Mouse (Mus musculus) left cerebral cortex, adult 2 months (tissue): ENCODE measurements around the gene Brf1. TPM values are rescaled to one million over a fixed set of nuclear protein-coding genes. Genes with fewer than 3 reads are reported as not detected.

ENCODE experiments used
- DNase-seq, 2 experiments: peaks; one replicate each; pipeline ENCODE4 v3.0.0; 2021 to 2022; ENCODE audit warnings: low spot score in 2 of 2, mixed read lengths in 1 of 2; ENCODE audit errors: extremely low spot score in 1 of 2
- H3K27ac ChIP-seq: fragments of 200-600 bp; 2 replicates; pipeline ENCODE4 v1.8.1; 2022
- H3K4me3 ChIP-seq: fragments of 200-600 bp; 2 replicates; pipeline ENCODE4 v1.8.1; 2022
- CTCF ChIP-seq: fragments of 200-600 bp; IDR thresholded peaks from 2 replicates; pipeline ENCODE4 v1.8.1; 2022; ENCODE audit warnings: antibody characterized with exemption, mild to moderate bottlenecking, moderate library complexity
- intact Hi-C: fragments of 180-260 bp; cut with DNase I; formaldehyde crosslinking; loops from one replicate; pipeline ENCODE4 v1.15.1; 2025
- total RNA-seq, 2 experiments: library from RNA; stranded (reverse); gene quantifications; 2 replicates each; pipeline ENCODE4 v1.2.3; 2021

Brf1 gene
- total RNA-seq, 2 experiments from 2014 or later = 45.6 to 46.6 TPM

DNA sequence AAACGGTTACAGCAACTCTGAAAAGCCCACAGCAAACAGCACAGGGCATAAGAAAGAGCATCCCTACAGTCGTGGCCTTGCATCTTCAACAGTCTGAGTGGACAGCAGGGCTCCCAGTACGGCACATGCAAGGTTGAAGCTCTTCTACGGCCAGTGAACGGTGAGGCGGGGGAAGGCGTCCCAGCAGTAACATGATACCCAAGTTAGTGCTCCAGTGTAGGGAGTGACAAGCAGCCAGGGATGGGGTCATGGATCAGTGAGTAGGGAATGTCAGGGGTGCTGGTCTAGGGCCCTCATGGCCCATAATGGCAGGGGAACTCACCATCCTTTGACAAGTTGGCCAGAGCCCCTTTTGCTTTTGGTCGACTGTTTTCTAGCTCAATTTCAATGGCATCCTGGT, 31.6 kb downstream of the Brf1 start:
- intact Hi-C loops = no loop called here
- DNase-seq = no peak
- Histone ChIP-seq H3K4me3 (no peak overlapping the region), H3K27ac (no peak overlapping the region)
- no peak for TF ChIP-seq CTCF

DNA sequence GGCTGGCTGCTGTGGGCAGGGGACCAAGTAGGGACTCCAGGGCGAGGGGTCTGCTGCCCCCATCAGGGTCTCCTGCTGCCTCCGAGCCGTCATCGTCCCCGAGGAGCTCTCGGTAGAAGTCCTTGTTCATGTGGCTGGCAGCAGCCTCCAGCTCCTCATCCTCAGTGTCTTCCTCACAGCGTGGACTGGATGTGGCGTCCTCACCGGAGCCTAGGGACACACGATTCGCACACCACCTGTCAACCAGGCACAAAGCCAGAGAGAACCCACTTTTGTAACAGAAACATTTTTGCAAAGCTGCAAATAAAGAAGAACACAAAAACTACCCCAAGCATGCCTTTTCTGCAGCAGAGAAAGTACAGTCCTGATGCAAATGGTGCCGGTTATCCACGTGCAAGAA, 34.7 kb downstream of the Brf1 start:
- Histone ChIP-seq H3K27ac (0 out of 2 replicates have a peak overlapping the region, but pooled peaks have one; percentile 2), H3K4me3 (no peak overlapping the region)
- intact Hi-C loops = no loop called here
- TF ChIP-seq CTCF = no peak
- DNase-seq = no peak

DNA sequence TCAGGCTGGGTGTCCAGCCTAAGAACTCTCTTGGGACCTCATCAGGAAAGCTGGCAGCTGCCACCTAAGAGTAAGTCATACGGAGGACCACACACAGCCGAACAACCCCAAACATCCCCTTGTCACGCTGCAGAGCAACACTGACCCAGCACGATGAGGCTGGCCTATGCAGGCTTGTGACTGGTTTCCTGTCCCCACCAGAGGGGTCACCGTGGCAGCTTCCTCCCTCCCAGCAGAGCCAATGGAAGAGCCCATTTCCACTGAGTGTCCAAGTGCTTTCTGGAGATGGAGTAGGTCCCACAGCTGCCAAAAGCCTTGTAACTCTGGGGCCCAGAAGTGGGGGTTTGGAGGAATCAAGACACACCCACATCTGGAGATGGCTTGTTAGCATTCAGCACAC, 38.6 kb downstream of the Brf1 start:
- intact Hi-C loops = no loop called here
- DNase-seq = no peak
- no peak for TF ChIP-seq CTCF
- Histone ChIP-seq H3K4me3 (no peak overlapping the region), H3K27ac (peak overlapping the region; percentile 47; the same call in 1 of the 2 replicates)

DNA sequence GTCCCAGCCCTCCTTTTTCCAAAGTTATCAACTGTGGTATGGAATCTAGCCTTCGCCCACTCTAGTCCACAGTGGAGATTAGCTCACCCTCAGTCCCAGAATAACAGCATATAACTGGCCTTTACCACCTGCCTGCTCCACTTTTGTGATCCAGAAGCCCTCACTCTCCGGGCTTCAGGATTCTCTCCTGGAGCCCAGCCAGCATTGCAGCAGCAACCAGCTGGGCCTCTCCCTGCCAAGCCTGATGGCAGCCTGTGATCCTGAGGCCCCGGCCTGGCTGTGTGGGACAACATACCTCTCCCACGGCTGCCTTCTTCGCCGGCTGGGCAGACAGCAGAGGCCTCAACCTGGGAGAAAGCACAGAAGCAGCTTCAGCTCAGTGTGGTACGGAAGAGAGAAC, 39.1 kb downstream of the Brf1 start:
- intact Hi-C loops = no loop called here
- DNase-seq = no peak
- no peak for TF ChIP-seq CTCF
- Histone ChIP-seq H3K4me3 (no peak overlapping the region), H3K27ac (peak overlapping the region; percentile 47; the same call in 1 of the 2 replicates)

DNA sequence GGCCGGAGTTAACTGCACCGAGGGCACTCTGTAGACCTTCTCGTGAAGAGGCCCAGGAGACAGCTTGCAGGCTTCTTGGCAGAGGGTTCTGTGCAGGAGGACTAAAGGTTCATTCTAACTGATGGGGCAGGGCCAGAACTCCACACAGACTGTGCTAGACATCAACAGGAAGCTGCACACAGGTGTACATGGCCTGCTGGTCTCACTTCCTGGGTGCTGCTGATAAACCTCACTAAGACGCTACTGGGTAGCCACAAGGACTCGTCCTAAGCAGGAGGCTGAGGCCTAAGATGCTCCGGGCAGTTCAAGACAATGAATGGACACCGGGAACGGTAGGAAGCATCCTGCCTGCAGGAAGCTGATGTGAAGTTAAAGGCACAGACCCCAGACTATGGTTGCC, 41.1 kb downstream of the Brf1 start:
- H3K27ac ChIP-seq = no peak overlapping the region
- no peak overlapping the region for H3K4me3 ChIP-seq
- DNase-seq = no peak
- TF ChIP-seq CTCF = no peak
- intact Hi-C loops = loop anchor here (5.0 kb wide), 2 partner anchors 82 to 118 kb away; no protein-coding TSS in a partner anchor

DNA sequence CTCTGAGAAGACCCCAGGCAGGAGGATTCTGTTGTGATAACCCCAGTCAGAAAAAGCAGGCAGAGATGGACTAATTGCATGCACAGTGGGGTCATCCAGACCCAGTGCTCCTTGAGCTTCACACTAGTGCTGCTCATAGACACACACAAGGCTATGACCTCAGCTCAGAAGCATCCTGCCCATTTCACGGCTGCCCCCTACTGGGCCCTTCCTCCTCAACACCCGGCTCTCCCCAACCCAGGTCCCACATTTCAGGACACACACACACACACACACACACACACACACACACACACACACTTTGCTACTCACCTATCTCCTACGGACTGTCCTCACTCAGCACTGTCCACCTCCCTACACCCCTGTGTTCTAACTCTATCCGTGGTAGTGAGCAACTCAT, 42.2 kb downstream of the Brf1 start:
- Histone ChIP-seq H3K27ac (0 out of 2 replicates have a peak overlapping the region, but pooled peaks have one; percentile 10), H3K4me3 (no peak overlapping the region)
- peak; percentile 42 for TF ChIP-seq CTCF
- intact Hi-C loops = loop anchor here (5.0 kb wide), 2 partner anchors 81 to 119 kb away; no protein-coding TSS in a partner anchor
- peak in 1 of 2 experiments; percentile 41 for DNase-seq

DNA sequence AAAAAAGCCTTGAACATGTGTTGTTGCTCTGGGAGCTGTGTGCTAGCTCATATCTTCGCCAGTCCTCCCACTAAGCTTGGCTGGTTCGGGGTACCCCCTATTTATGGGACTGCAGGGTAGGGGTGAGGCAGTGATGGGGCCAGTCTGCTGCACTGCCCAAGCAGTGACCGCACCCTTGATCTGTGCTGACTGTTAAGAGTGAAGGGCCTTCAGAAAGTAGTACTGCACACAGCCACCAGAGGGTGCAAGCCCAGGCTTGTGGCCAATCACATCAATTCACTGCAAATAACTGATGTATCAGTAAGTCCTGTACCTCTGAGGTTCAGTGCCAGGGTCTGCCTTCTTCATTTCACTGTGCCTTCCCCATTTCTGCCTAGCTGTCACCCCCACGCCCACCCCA, 44.7 kb downstream of the Brf1 start:
- no peak overlapping the region for H3K4me3 ChIP-seq
- peak; percentile 89 for TF ChIP-seq CTCF
- no peak overlapping the region for H3K27ac ChIP-seq
- intact Hi-C loops = loop anchor here (5.0 kb wide), 2 partner anchors 78 to 122 kb away; no protein-coding TSS in a partner anchor
- peak; percentile 70 to 75 for DNase-seq

DNA sequence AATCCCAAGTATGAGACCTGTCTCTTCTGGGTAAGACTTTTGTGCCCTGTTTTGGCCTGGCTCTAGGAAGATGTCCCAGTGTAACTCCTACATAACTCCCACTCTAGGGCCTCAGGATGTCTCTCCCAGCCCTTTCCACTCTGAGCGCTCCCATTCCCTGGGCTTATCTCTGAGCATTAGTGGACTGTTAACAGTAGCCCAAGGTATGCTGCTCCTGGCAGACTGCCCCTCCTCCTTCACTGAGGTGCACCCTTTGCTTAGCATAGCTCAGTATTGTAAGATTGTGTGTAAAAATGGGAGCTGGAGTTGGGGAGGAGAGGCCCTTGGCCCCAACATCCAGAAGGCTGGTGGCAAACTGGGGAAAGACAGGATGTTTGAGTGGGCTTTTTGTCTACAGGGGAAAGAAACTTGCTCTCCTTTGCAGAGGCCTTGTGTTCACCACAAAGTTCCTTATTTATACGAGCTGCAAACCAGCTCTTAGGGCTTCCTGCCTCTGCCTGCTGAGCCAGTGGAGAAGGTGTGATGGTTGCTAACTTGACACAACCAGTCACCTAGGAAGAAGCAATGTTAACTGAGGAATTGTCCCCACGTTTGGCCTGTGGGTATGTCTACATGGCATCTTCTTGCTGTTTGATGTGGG, 47.5 kb downstream of the Brf1 start:
- no peak for DNase-seq
- H3K27ac ChIP-seq = peak overlapping the region; percentile 48; the same call in 1 of the 2 replicates
- no peak overlapping the region for H3K4me3 ChIP-seq
- intact Hi-C loops = no loop called here
- no peak for TF ChIP-seq CTCF

DNA sequence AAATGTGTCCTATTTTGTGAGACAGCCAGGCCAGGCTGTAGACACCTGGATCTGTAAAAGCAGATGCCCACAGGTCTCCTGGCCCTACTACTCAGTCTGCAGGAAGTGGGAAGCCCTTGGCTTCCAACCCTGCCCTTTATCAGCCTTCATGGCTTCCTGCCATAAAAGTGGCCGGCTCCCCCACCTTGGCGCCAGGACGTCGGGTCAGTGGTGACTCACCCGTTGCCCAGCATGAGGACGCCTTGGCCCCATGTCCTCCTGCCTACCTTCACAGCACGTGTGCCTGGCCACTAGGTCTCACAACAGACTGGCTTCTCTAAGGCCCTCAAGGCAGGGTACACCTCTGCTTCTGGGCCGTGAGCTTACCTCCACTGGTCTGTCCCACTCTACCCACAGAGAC, 48.1 kb downstream of the Brf1 start:
- TF ChIP-seq CTCF = no peak
- peak overlapping the region; percentile 48; the same call in 1 of the 2 replicates for H3K27ac ChIP-seq
- intact Hi-C loops = no loop called here
- no peak overlapping the region for H3K4me3 ChIP-seq
- no peak for DNase-seq

DNA sequence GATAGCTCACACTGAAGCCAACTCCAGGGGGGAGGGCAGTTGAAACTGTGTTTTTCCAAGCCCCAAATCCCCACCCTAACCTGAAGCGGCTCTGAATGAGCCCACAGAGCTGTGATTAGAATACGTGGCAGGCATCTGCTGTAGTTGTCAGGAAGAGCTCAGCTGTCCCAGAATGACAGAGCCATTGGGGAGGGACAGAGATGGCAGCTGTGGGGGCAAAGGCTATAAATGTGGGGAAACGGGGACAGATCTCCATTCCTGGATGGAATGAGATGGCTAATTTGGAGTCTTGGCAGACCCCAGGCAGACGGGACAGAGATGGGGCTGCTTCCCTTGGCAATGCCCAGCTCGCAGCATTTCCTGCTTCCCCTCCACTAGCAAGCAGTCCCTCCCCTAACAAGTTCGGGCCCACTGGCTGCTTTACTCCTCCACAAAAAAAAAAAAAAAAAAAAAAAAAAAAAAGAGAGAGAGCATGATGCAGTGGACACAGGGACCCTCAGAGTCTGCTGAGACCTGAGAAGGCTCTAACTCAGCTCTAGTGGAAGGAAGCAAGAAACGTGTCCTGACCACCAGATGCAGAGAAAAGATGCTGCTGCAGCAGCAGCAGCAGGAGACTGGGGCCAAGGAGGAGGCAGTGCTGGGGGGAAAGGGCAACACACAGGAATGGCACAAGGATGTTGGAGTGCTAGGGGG, 49.2 kb downstream of the Brf1 start:
- intact Hi-C loops = no loop called here
- DNase-seq = no peak
- no peak for TF ChIP-seq CTCF
- Histone ChIP-seq H3K27ac (peak overlapping the region; percentile 74), H3K4me3 (no peak overlapping the region; the same call in 1 of the 2 replicates)

DNA sequence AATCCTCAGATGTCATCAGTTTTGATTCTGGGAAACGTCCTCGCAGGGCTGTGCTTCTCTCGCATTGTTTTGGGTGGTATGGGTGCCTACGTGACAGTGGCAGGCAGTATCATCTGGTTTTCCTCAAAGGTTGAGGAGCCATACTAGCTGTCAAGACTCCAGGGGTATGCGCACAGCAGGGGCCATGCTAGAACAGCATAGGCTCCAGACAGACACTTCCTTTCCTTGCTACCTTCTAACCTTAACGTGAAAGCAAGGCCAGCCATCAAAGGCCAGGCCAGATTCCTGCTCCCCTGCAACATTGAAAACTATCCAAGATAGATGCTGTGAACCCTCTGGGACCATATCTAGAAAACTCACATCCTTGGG, 49.8 kb downstream of the Brf1 start:
- no peak for DNase-seq
- no peak for TF ChIP-seq CTCF
- peak overlapping the region; percentile 58 for H3K4me3 ChIP-seq
- peak overlapping the region; percentile 74 for H3K27ac ChIP-seq
- intact Hi-C loops = no loop called here

DNA sequence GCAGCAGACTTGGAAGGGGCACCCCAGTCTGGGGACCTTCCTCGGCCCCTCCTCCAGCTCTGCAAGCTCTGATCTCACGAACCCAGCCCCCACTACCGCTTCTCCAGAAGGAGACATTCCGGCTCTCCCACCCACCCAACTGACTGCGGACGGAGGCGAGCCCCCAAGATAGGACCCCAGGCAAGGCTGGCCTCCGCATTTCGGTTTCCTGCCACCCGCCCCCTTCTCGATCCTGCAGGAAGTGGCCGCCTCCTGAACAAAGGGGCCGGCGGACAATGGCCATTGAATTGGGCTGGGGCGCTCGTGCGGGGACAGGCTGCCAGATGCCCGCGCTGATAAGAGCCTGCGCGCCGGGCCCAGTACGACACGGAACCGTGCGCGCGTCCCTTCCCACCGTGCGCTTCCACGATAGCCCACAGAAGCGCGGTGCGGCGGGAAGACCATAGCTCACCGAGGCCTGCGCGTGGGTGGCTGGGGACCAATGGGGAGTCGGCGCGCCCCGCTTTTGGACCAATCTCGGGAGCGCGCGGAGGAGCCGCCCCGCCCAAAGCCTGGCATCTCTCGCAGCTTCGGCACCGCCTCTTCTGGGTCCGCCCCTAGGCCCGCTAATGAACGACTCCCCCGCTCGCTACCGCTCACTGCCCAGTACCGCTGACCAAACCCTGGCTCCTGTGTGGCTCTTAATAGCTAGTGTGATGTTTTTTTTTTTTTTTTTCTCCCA, 50.3 kb downstream of the Brf1 start:
- Histone ChIP-seq H3K4me3 (peak overlapping the region; percentile 58), H3K27ac (peak overlapping the region; percentile 74)
- intact Hi-C loops = no loop called here
- TF ChIP-seq CTCF = no peak; the same call in none of the 2 replicates
- peak; percentile 95 for DNase-seq
